14 mouse cellular contexts compared by ENCODE assay signal in the genomic region with DNA sequence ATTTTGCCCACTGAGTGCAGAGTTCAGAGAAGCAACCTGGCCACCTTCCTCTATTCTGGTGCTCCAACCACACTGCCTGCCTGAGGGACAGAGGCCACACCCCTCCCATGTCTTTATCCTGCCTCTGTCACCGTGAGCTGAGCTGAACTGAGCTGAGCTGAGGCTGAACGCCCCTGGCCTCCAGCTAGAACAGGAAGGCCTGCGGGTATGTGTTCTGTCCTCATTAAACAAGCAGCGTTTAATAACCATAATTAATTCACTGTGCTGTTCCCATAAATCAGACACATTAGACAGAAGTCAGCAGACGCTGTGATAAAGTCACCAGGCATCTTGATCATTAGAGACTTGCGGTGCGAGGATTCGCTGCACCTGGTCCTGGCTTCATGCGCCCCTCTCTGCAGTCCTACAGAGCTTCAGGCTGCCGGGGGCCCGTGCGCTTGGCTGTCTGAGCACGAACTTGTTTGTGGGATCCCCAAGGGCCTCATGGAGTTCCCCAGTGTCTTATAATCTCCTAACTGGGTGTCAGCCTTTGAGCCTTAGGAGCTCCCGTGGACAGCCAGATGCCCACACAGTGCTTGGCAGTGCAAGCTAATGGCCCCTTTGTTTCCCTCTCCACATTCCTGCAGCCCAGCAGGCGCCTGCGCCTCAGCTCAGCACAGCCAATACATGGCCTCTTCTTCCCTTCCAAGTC.
A peak's percentile ranks its signal among the peaks of the same experiment; 100 is the strongest.
DNase-seq lines count a peak whose midpoint lies in the region; ATAC-seq and TF ChIP-seq lines count a peak whose summit lies in the region.
"Had no signal": no experiment of that assay in that cellular context is flagged by ENCODE, and none has a peak within 500 bp of the region (broad histone marks: within the 10 kb centered on the region; RNA-seq: fewer than 3 reads in every experiment).

No protein-coding gene starts in this region.

- WGBS in forebrain, embryonic 10.5 days, result 32% methylated on average over 16 of the region's 16 CpGs
- WGBS in hindbrain, embryonic 14.5 days, result 20% methylated on average over 16 of the region's 16 CpGs
- WGBS in midbrain, embryonic 12.5 days, result 34% methylated on average over 16 of the region's 16 CpGs

- H3K4me2 ChIP-seq in hindbrain, embryonic 14.5 days (replicated peaks), result no peak overlapping the region
- no peak overlapping the region for H3K4me2 ChIP-seq in midbrain, embryonic 12.5 days (replicated peaks)
- H3K4me2 ChIP-seq: heart, embryonic 13.5 days had no signal

- no peak overlapping the region for H3K9ac ChIP-seq in hindbrain, embryonic 14.5 days
- H3K9ac ChIP-seq in midbrain, embryonic 12.5 days (replicated peaks), result no peak overlapping the region
- H3K9ac ChIP-seq: heart, embryonic 13.5 days; liver, embryonic 14.5 days had no signal

- peak overlapping the region; percentile 71 for H3K27ac ChIP-seq in forebrain, embryonic 10.5 days
- H3K27ac ChIP-seq in hindbrain, embryonic 14.5 days, result peak overlapping the region; percentile 22; the same call in 1 of the 2 replicates
- peak overlapping the region; percentile 25; the same call in 1 of the 2 replicates for H3K27ac ChIP-seq in midbrain, embryonic 12.5 days (replicated peaks)
- H3K27ac ChIP-seq in layer of hippocampus, adult 2 months, result no peak overlapping the region
- H3K27ac ChIP-seq: heart, embryonic 13.5 days; liver, embryonic 14.5 days had no signal

- TF ChIP-seq POLR2A in brain, embryonic 14.5 days (IDR thresholded peaks at IDR 0.05; ENCODE audit: borderline replicate concordance, extremely low read depth, insufficient read depth, insufficient read length, poor library complexity, severe bottlenecking), result no peak

- H3K9me3 ChIP-seq in forebrain, embryonic 10.5 days, result no peaks in the 10 kb centered on the region
- no peaks in the 10 kb centered on the region for H3K9me3 ChIP-seq in hindbrain, embryonic 14.5 days (ENCODE audit: control insufficient read depth, low read length)
- H3K9me3 ChIP-seq in midbrain, embryonic 12.5 days, result no peaks in the 10 kb centered on the region
- H3K9me3 ChIP-seq: heart, embryonic 13.5 days had no signal

- no peak for TF ChIP-seq CTCF in brain, embryonic 14.5 days (IDR thresholded peaks at IDR 0.05; ENCODE audit: borderline replicate concordance, extremely low read depth, insufficient read depth, insufficient read length)
- TF ChIP-seq CTCF in layer of hippocampus, adult 2 months (conservative IDR thresholded peaks at IDR 0.05), result no peak

- ATAC-seq in hindbrain, embryonic 14.5 days (ENCODE audit: low FRiP score), result peak; percentile 60
- ATAC-seq in midbrain, embryonic 12.5 days (ENCODE audit: low FRiP score, low read depth), result peak; percentile 47; the same call in 1 of the 2 replicates
- ATAC-seq: intestine, postnatal 0 days had no signal

- peak; percentile 73 for DNase-seq in brain, embryonic 14.5 days (ENCODE audit: low read depth)
- peak; percentile 27 for DNase-seq in forebrain, embryonic 10.5 days (ENCODE audit: extremely low spot score, low spot score)
- peak; percentile 56 for DNase-seq in hindbrain, embryonic 14.5 days (ENCODE audit: low spot score)
- no peak for DNase-seq in gastrocnemius, postnatal 4 days (ENCODE audit: low spot score in 2 of 2)
- no peak for DNase-seq in layer of hippocampus, adult 18-20 months (ENCODE audit: low spot score in 2 of 2)
- DNase-seq in layer of hippocampus, adult 2 months (ENCODE audit: low spot score in 2 of 2), result no peak
- no peak for DNase-seq in ovary, postnatal 36 days (ENCODE audit: low spot score)
- DNase-seq: adrenal gland, adult 2 months; cerebellum, adult 11 months; thymus, postnatal 4 days had no signal

- no peak overlapping the region for H3K4me3 ChIP-seq in forebrain, embryonic 10.5 days
- H3K4me3 ChIP-seq in hindbrain, embryonic 14.5 days (replicated peaks; ENCODE audit: low read length), result no peak overlapping the region
- H3K4me3 ChIP-seq in midbrain, embryonic 12.5 days, result no peak overlapping the region
- no peak overlapping the region for H3K4me3 ChIP-seq in layer of hippocampus, adult 2 months
- H3K4me3 ChIP-seq: heart, embryonic 13.5 days had no signal

- H3K27me3 ChIP-seq in forebrain, embryonic 10.5 days (ENCODE audit: poor library complexity, severe bottlenecking), result peaks cover 14% of the 10 kb centered on the region; the same call in 1 of the 2 replicates
- H3K27me3 ChIP-seq in hindbrain, embryonic 14.5 days (ENCODE audit: control insufficient read depth, insufficient read depth, low read length), result no peaks in the 10 kb centered on the region
- no peaks in the 10 kb centered on the region for H3K27me3 ChIP-seq in midbrain, embryonic 12.5 days
- H3K27me3 ChIP-seq: heart, embryonic 13.5 days had no signal

- H3K36me3 ChIP-seq in forebrain, embryonic 10.5 days (replicated peaks), result no peaks in the 10 kb centered on the region
- H3K36me3 ChIP-seq in hindbrain, embryonic 14.5 days (replicated peaks; ENCODE audit: control insufficient read depth, insufficient read depth), result no peaks in the 10 kb centered on the region
- H3K36me3 ChIP-seq in midbrain, embryonic 12.5 days, result no peaks in the 10 kb centered on the region
- H3K36me3 ChIP-seq: heart, embryonic 13.5 days had no signal

- H3K4me1 ChIP-seq in forebrain, embryonic 10.5 days, result peaks cover 27% of the 10 kb centered on the region
- H3K4me1 ChIP-seq in hindbrain, embryonic 14.5 days (replicated peaks; ENCODE audit: control insufficient read depth, insufficient read depth, low read length), result peaks cover 4% of the 10 kb centered on the region
- H3K4me1 ChIP-seq in midbrain, embryonic 12.5 days, result peaks cover 16% of the 10 kb centered on the region
- H3K4me1 ChIP-seq: heart, embryonic 13.5 days had no signal

Comparison
In these comparisons a context has a peak if more than half of its experiments do, and no peak if none do; other contexts are left out.
1. DNase-seq: peak in brain, embryonic 14.5 days (single experiment), forebrain, embryonic 10.5 days (single experiment) and hindbrain, embryonic 14.5 days (single experiment); none in gastrocnemius, postnatal 4 days (0 of 2), layer of hippocampus, adult 18-20 months (0 of 2), layer of hippocampus, adult 2 months (0 of 2) and ovary, postnatal 36 days (single experiment).